Mouse (Mus musculus): ENCODE data around the gene Spata31d1b. TPM values are rescaled to one million over a fixed set of nuclear protein-coding genes. Genes with fewer than 3 reads are reported as not detected.
"Not testable (repeated sequence)": the region's sequence is repeated elsewhere in the genome, so short reads cannot be mapped to it uniquely, and the experiment has no call there.

Spata31d1b gene
- polyA plus RNA-seq, 1 experiment, result not detected

DNA sequence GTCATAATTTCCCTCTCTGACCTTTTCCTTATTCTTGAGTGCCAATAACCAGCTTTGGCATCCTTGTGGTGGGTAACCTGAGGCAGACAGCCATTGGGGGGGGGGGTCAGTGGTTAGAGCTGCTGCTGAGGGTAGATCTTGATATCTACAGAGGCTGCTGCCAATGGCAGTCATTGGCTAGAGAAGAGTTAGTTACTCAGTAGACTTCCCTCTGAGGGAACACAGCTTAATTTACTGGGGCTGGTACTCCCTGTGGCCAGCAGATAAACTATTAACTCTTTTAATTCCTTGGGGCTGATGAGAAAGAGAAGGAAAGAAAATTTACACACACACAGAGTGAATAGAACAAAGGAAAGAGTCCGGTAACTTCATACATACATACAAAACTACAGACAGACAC is 7.4 kb downstream of the Spata31d1b start:
- no peak overlapping the region for H3K4me3 ChIP-seq (replicated peaks; ENCODE audit: extremely low read depth, low read depth, low read length)
- H3K4me1 ChIP-seq (ENCODE audit: control insufficient read depth, insufficient read depth, low read length), result no peaks in the 10 kb centered on the region
- TF ChIP-seq CTCF (IDR thresholded peaks at IDR 0.05; ENCODE audit: insufficient read depth, low read length) (no peak), POLR2A (IDR thresholded peaks at IDR 0.05; ENCODE audit: borderline replicate concordance, extremely low read depth, low read depth, low read length) (no peak)
- WGBS, result 79% methylated on average over 1 of the region's 1 CpGs
- no peak for DNase-seq

DNA sequence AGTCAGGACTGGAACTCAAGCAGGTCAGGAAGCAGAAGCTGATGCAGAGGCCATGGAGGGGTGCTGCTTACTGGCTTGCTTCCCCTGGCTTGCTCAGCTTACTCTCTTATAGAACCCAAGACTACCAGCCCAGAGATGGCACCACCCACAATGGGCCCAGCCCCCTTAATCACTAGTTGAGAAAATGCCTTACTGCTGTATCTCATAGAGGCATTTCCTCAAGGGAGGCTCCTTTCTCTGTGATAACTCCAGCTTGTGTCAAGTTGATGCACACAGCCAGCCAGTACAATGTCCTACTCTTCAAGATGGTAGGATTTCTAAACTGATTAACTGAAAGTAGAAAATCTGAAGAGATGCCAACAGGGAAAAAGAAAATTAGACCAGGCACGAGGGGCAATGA is 10.0 kb downstream of the Spata31d1b start:
- not testable (repeated sequence) for DNase-seq; H3K4me3 ChIP-seq (replicated peaks; ENCODE audit: extremely low read depth, low read depth, low read length); H3K4me1 ChIP-seq (ENCODE audit: control insufficient read depth, insufficient read depth, low read length)
- 92% methylated on average over 1 of the region's 1 CpGs for whole genome bisulfite sequencing

DNA sequence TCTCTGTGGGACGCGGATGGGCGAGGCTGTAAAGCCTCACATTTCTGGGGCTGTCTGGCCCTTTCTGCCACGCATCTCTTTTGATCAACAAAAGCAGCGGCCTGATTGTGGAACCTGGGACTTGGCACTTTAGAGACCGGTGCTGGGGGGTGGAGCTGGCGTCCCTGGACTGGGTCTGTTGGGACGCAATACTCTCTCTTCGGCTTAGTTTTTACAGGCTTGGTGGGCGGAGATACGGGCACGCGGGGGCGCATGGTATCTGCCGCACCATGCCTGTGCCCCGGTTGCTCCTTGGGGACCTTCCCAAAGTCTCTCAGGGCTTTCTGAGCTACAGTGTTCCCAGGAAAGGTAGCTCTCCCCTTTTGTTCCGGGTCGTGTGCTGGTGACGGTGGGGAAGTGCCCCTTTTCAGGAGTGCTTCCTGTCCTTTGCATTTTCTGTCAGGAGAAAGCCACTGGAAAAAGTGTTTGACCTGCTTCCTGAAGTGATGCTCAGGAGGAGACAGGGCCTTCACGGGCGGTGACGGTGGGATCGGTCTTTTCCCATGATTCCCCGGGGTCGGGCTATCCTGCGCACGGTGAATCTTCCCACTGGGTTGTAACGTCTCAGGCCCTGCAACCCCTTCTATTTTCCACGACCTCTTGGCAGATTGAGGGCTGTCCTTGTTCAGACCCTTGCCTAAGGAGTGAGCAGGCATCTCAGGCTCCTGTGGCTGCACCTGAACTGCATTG is 14.2 kb downstream of the Spata31d1b start:
- Histone ChIP-seq H3K4me3 (replicated peaks; ENCODE audit: extremely low read depth, low read depth, low read length) (no peak overlapping the region), H3K4me1 (ENCODE audit: control insufficient read depth, insufficient read depth, low read length) (no peaks in the 10 kb centered on the region)
- DNase-seq, result no peak
- WGBS, result 36% methylated on average over 29 of the region's 29 CpGs
- no peak for TF ChIP-seq POLR2A (IDR thresholded peaks at IDR 0.05; ENCODE audit: borderline replicate concordance, extremely low read depth, low read depth, low read length)
- no peak for TF ChIP-seq CTCF (IDR thresholded peaks at IDR 0.05; ENCODE audit: insufficient read depth, low read length)

DNA sequence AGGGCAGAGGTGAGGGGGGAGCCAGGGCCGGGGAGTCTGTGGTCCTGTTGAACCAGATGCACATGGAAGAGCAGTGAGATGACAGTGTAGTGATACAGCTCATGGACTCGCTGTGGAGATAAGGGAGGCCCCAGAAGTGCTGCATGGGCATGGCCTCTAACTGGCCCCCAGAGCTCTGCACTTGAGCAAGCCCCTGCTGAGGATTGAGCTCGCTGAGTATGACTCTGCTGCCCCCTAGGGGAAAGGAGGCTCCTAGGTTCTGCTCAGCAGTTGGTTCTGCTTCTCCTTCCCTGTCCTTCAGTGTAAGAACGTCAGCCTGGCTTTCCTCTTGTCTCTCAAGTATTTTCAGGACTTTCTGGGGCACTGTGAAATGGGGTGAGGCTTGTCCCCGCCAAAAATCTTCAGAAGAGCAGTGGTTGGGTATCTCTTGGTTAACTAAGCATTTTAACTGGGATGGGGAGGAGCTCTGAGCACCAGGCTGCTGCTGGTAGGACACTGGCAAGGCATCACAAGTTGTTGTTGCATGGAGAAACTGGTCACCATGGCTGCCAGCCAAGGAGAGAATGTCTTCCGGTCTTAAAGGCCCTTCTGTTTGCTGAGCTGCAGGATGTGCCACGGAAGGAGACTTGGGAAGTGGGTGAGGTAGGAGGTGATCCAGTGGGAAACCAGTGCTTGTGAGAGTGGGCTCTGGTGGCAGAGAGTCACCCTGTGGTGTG is 16.5 kb downstream of the Spata31d1b start:
- no peaks in the 10 kb centered on the region for H3K4me1 ChIP-seq (ENCODE audit: control insufficient read depth, insufficient read depth, low read length)
- 16% methylated on average over 7 of the region's 7 CpGs for WGBS
- H3K4me3 ChIP-seq (replicated peaks; ENCODE audit: extremely low read depth, low read depth, low read length), result no peak overlapping the region
- DNase-seq, result peak; percentile 75
- TF ChIP-seq CTCF (IDR thresholded peaks at IDR 0.05; ENCODE audit: insufficient read depth, low read length), result peak; percentile 97
- no peak for TF ChIP-seq POLR2A (IDR thresholded peaks at IDR 0.05; ENCODE audit: borderline replicate concordance, extremely low read depth, low read depth, low read length)

GRCm38 (mm10) chr13:59731652-59732051 is 19.6 kb downstream of the Spata31d1b start, which contains the start of gene Spata31d1d:
TSS of gene Spata31d1d (minus strand) at chr13:59731752.
- TF ChIP-seq CTCF (IDR thresholded peaks at IDR 0.05; ENCODE audit: insufficient read depth, low read length), result no peak
- H3K4me1 ChIP-seq (ENCODE audit: control insufficient read depth, insufficient read depth, low read length), result no peaks in the 10 kb centered on the region
- 52% methylated on average over 7 of the region's 7 CpGs for WGBS
- no peak within 1 kb of the TSS for H3K4me3 ChIP-seq (replicated peaks; ENCODE audit: extremely low read depth, low read depth, low read length)
- DNase-seq, result no peak

DNA sequence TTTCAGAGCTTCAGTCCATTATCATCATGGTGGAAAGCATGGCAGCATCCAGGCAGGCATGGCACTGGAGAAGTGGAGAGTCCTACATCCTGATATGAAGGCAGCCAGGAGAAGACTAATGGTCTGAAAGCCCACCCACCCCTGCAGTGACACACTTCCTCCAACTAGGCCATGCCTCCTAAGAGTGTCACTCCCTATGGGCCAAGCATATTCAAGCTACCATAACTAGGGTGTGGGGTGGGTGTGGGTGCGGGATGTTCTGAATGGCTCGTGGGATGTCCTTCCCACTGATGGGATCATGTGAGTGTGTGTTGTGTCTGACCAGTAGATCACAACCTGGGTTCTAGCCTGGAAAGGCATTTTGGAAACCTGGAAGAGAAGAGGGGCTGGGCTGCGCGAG is 21.9 kb downstream of the Spata31d1b start:
- DNase-seq, result no peak
- TF ChIP-seq POLR2A (IDR thresholded peaks at IDR 0.05; ENCODE audit: borderline replicate concordance, extremely low read depth, low read depth, low read length), result no peak
- TF ChIP-seq CTCF (IDR thresholded peaks at IDR 0.05; ENCODE audit: insufficient read depth, low read length), result no peak
- no peaks in the 10 kb centered on the region for H3K4me1 ChIP-seq (ENCODE audit: control insufficient read depth, insufficient read depth, low read length)
- no peak overlapping the region for H3K4me3 ChIP-seq (replicated peaks; ENCODE audit: extremely low read depth, low read depth, low read length)
- WGBS, result 80% methylated on average over 4 of the region's 4 CpGs

DNA sequence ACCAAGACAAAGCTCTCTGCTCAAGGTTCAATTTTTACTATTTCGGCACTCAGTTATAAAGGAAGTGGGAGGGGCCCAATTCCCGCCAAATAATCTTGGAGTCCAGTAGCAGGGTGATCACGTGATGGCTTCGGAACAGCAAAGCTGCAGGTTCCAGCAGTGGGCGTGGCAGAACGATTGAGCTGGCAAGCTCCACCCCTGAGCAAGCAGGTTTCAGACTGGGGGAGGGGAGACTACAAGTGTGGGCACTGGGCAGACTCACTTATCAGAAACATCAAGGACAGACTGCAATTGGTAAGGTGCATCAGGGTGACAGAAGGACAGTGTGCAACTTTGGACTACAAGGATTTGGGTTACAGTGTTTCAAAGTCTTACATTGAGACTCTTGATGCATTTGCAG is 22.3 kb downstream of the Spata31d1b start:
- not testable (repeated sequence) for H3K4me1 ChIP-seq (ENCODE audit: control insufficient read depth, insufficient read depth, low read length); DNase-seq; H3K4me3 ChIP-seq (replicated peaks; ENCODE audit: extremely low read depth, low read depth, low read length)
- WGBS, result 21% methylated on average over 6 of the region's 6 CpGs

DNA sequence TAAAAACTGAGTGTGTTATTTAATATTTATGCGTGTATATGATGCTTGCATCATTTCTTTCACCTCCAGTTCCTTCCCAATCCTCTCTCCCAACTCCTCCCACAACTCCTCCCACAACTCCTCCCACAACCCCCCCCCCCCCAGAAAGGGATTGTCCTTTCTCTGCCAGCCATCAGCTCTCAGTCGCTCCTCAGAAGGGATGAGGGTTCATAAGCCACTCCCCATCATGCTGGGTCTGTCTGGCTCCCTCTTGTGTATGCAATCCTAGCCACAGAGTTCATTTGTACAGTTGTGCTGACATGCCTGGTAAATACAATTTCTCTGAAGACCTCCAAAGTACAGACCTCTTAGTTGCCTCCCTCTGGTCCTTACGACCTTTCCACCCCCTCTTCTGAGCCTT is 23.1 kb downstream of the Spata31d1b start:
- no peak for DNase-seq
- H3K4me1 ChIP-seq (ENCODE audit: control insufficient read depth, insufficient read depth, low read length), result no peaks in the 10 kb centered on the region
- TF ChIP-seq CTCF (IDR thresholded peaks at IDR 0.05; ENCODE audit: insufficient read depth, low read length), result no peak
- TF ChIP-seq POLR2A (IDR thresholded peaks at IDR 0.05; ENCODE audit: borderline replicate concordance, extremely low read depth, low read depth, low read length), result no peak
- 23% methylated on average over 3 of the region's 3 CpGs for WGBS
- no peak overlapping the region for H3K4me3 ChIP-seq (replicated peaks; ENCODE audit: extremely low read depth, low read depth, low read length)

DNA sequence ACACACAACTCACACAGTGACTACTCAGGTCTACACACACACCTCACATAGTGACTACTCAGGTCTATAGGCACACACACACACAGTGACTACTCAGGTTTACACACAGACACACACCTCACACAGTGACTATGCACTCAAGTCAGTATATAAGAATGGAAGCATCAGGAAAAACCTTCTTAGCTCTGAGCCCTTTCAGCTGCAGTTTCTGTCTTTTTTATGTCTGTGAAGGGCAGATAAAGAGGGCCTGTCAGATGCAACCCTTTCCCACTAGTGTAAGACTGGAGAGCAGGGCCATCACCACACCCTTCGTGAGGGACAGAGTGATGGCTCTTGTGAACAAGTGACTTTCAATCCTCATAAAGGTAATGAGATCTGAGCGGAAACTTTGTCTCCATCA is 26.4 kb downstream of the Spata31d1b start:
- no peaks in the 10 kb centered on the region for H3K4me1 ChIP-seq (ENCODE audit: control insufficient read depth, insufficient read depth, low read length)
- TF ChIP-seq CTCF (IDR thresholded peaks at IDR 0.05; ENCODE audit: insufficient read depth, low read length) (no peak), POLR2A (IDR thresholded peaks at IDR 0.05; ENCODE audit: borderline replicate concordance, extremely low read depth, low read depth, low read length) (no peak)
- no peak for DNase-seq

DNA sequence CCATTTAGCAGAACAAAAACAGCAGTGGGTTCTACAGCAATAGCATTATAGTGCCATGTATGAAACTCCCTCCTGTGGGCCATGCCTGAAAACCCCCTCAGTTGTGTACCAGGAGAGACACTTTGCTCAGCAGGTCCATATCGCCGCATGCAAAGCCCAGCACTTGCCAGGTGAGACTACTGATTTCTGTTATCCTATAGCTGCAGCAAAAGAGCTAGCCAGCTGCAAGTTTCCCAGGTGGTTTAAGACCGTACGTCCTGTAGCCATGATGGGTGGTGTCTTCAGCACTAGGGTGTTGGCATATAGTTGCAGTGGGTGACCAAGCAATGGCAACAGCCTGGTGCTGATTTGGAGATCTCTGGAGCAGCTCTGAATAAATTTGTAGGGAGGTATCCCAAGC is 27.3 kb downstream of the Spata31d1b start:
- no peak overlapping the region for H3K4me3 ChIP-seq (replicated peaks; ENCODE audit: extremely low read depth, low read depth, low read length)
- H3K4me1 ChIP-seq (ENCODE audit: control insufficient read depth, insufficient read depth, low read length), result no peaks in the 10 kb centered on the region
- TF ChIP-seq POLR2A (IDR thresholded peaks at IDR 0.05; ENCODE audit: borderline replicate concordance, extremely low read depth, low read depth, low read length) (no peak), CTCF (IDR thresholded peaks at IDR 0.05; ENCODE audit: insufficient read depth, low read length) (no peak)
- DNase-seq, result no peak
- WGBS, result 93% methylated on average over 4 of the region's 4 CpGs

More for the DNA sequence above, 26.4 kb downstream of the Spata31d1b start:
- 89% methylated on average over 2 of the region's 2 CpGs for WGBS
- H3K4me3 ChIP-seq (replicated peaks; ENCODE audit: extremely low read depth, low read depth, low read length), result no peak overlapping the region
